Mouse (Mus musculus) liver, adult 2 months (tissue): ENCODE results near the gene Depdc5. TPM values are rescaled to one million over a fixed set of nuclear protein-coding genes. Genes with fewer than 3 reads are reported as not detected.
A peak's percentile ranks its signal among the peaks of the same experiment; 100 is the strongest.
"Not testable (repeated sequence)": the region's sequence is repeated elsewhere in the genome, so short reads cannot be mapped to it uniquely, and the experiment has no call there.

Experiments
- DNase-seq: peaks from one replicate; pipeline ENCODE4 v3.0.0-alpha.2; 2011; ENCODE audit warnings: low read depth, low spot score; ENCODE audit errors: extremely low read depth
- H3K27ac ChIP-seq: fragments of 200-500 bp; replicated peaks from 2 replicates; pipeline ENCODE4 v1.5.1; 2012; ENCODE audit warnings: low read depth, mild to moderate bottlenecking, control low read depth, inconsistent platforms, low read length; ENCODE audit not compliant: insufficient read depth
- H3K27me3 ChIP-seq: fragments of 200-500 bp; 2 replicates; pipeline ENCODE4 v1.6.1; 2012; ENCODE audit warnings: mild to moderate bottlenecking, moderate library complexity, low read length, inconsistent platforms; ENCODE audit not compliant: control insufficient read depth, insufficient read depth
- H3K36me3 ChIP-seq: fragments of 200-500 bp; 2 replicates; pipeline ENCODE4 v1.6.1; 2012; ENCODE audit warnings: low read length, inconsistent platforms; ENCODE audit not compliant: control insufficient read depth, insufficient read depth
- H3K4me1 ChIP-seq: fragments of 200-500 bp; 2 replicates; pipeline ENCODE4 v1.6.1; 2011; ENCODE audit warnings: low read length; ENCODE audit not compliant: control insufficient read depth, insufficient read depth
- H3K4me3 ChIP-seq: fragments of 200-500 bp; 2 replicates; pipeline ENCODE4 v1.5.1; 2011; ENCODE audit warnings: low read depth, mild to moderate bottlenecking, control low read depth, low read length, moderate library complexity; ENCODE audit not compliant: insufficient read depth
- H3K79me2 ChIP-seq: fragments of 200-500 bp; 2 replicates; pipeline ENCODE4 v1.6.1; 2012; ENCODE audit warnings: inconsistent platforms, mild to moderate bottlenecking, low read length, moderate library complexity; ENCODE audit not compliant: control insufficient read depth, insufficient read depth
- H3K9ac ChIP-seq: fragments of 200-500 bp; 2 replicates; pipeline ENCODE4 v1.6.1; 2012; ENCODE audit warnings: low read depth, mild to moderate bottlenecking, control low read depth, inconsistent platforms, low read length
- CTCF ChIP-seq: fragments of 200-500 bp; IDR thresholded peaks from 2 replicates; pipeline ENCODE4 v1.5.1; 2011; ENCODE audit warnings: low read depth, low read length, control low read depth
- POLR2A ChIP-seq: fragments of 200-500 bp; IDR thresholded peaks from 2 replicates; pipeline ENCODE4 v1.6.1; 2011; ENCODE audit warnings: low read length, control low read depth; ENCODE audit not compliant: insufficient read depth; ENCODE audit errors: extremely low read depth
- WGBS: fragments of 180-500 bp; shearing (Covaris S2); methylation state at CpG from one replicate; pipeline ENCODE4 v1.1.7; 2018; 5-methylcytosine and 5-hydroxymethylcytosine counted together
- polyA plus RNA-seq: library from polyadenylated mRNA; depleted of rRNA; stranded (reverse); fragments of >200 nt; gene quantifications from 2 replicates; pipeline ENCODE4 v1.2.3, GENCODE M21; 2012
- total RNA-seq: library from RNA; depleted of rRNA; stranded (reverse); fragments of >200 nt; gene quantifications from 2 replicates; pipeline ENCODE4 v1.2.3, GENCODE M21; 2014

The Depdc5 gene
- total and polyA plus RNA-seq, 2 experiments = 8.2 to 8.7 TPM

- Histone ChIP-seq H3K4me3 (no peak overlapping the region), H3K9ac (no peak overlapping the region)
- DNase-seq = peak; percentile 65
Measured at GRCm38 (mm10) chr5:32862469-32863132, 900 bp upstream of the Depdc5 start.

DNA sequence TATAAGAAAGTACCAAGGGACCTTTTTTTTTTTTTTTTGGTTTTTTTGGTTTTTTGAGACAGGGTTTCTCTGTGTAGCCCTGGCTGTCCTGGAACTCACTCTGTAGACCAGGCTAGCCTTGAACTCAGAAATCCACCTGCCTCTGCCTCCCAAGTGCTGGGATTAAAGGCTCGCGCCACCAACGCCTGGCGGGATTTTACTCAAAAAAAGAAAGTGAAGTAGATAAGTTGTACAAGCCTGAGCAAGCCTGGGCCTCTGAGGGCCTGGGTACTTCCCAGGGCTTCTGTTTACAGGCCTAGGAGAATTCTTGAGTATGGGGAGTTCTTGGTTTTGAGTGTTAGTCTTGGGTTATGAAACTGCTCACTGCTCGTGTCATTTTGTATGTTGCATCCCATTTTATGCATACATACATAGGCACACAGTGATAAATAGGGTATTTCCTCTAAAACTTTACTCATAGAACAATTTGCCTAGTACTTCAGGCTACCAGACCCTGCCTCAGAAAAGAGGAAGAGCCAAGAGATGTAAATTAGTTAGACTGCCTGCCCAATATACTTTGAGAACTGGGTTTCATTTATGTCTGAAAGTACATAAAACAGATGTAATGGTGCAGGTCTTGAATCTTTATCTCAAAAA, 6.0 kb downstream of the Depdc5 start:
- TF ChIP-seq CTCF (no peak), POLR2A (no peak)
- Histone ChIP-seq H3K27me3 (no peaks in the 10 kb centered on the region), H3K27ac (no peak overlapping the region), H3K36me3 (peaks cover 24% of the 10 kb centered on the region), H3K4me1 (peaks cover 3% of the 10 kb centered on the region; the same call in 1 of the 2 replicates), H3K79me2 (no peaks in the 10 kb centered on the region; the same call in 1 of the 2 replicates), H3K9ac (no peak overlapping the region), H3K4me3 (no peak overlapping the region)
- DNase-seq = no peak
- 96% methylated on average over 5 of the region's 5 CpGs for WGBS

More at GRCm38 (mm10) chr5:32862469-32863132, 900 bp upstream of the Depdc5 start:
- no peak for TF ChIP-seq POLR2A
- TF ChIP-seq CTCF = no peak
- Histone ChIP-seq H3K4me1 (peaks cover 6% of the 10 kb centered on the region; the same call in 1 of the 2 replicates), H3K27ac (no peak overlapping the region), H3K27me3 (no peaks in the 10 kb centered on the region), H3K36me3 (no peaks in the 10 kb centered on the region), H3K79me2 (no peaks in the 10 kb centered on the region; the same call in 1 of the 2 replicates)
- WGBS = 20% methylated on average over 6 of the region's 6 CpGs

DNA sequence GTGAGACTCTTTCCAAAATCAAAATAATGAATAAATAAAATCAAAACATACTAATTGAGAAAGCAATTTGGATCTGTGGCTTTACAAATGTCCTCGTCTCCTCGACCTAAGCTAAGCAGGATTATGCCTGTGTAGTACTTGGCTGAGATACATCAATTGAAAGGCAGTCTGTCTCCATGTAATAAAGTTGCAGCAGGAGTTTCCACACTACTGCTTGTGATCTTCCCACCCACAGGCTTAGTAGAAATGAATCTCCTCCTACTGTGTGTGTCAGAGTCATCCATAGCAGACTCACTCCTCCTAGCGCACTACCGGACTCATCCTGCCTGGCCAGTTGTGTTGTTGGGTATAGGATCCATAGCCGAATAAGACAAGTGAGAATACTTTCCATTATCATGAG, 8.8 kb downstream of the Depdc5 start:
- no peak for DNase-seq
- 97% methylated on average over 5 of the region's 5 CpGs for WGBS
- TF ChIP-seq CTCF (no peak), POLR2A (no peak)

DNA sequence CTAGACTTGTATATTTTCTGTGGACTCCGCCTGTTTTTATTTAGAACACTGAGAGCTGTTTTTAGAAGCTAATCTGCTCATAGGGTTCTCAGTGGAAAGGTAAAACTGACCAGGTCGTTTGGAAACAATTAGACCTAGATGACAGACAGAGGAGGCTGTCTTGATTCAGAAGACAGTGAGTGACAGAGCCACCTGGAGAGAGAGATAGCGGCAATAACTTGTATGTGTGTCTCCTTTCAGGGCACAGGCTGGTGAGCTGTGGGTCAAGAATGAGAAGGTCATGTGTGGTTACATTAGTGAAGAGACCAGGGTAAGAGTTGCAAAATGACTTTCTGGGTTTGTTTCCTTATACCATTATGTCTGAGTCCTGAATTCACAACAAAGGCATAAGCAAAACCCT, 23.2 kb downstream of the Depdc5 start:
- H3K27me3 ChIP-seq = no peaks in the 10 kb centered on the region
- no peaks in the 10 kb centered on the region for H3K79me2 ChIP-seq
- H3K9ac ChIP-seq = no peak overlapping the region
- peaks cover 32% of the 10 kb centered on the region for H3K36me3 ChIP-seq
- 77% methylated on average over 3 of the region's 3 CpGs for WGBS
- H3K27ac ChIP-seq = no peak overlapping the region
- H3K4me3 ChIP-seq = no peak overlapping the region
- no peaks in the 10 kb centered on the region for H3K4me1 ChIP-seq
- TF ChIP-seq POLR2A = no peak
- TF ChIP-seq CTCF = no peak
- no peak for DNase-seq

More for the DNA sequence above, 8.8 kb downstream of the Depdc5 start:
- Histone ChIP-seq H3K4me3 (no peak overlapping the region), H3K9ac (no peak overlapping the region), H3K27ac (no peak overlapping the region), H3K4me1 (no peaks in the 10 kb centered on the region), H3K36me3 (peaks cover 31% of the 10 kb centered on the region), H3K27me3 (no peaks in the 10 kb centered on the region), H3K79me2 (no peaks in the 10 kb centered on the region)

DNA sequence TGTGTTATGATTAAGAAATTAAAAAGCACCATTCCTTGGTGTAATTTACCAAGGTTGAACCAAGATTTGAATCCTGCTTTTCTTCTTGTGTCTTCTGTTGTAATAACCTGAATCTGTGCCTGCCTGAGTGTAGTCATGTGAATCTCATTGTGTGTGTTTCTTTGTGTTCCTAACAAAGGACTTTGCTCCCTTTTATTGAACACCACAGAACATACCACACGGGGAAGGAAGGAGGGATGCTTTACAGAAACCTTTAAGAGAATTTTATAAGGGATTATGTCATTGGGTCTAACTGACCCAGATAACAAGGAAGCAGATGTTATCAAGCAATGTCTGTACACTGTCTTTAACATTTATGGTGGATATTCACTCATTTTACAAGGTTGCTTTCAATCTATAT, 44.0 kb downstream of the Depdc5 start:
- peak; percentile 13 for DNase-seq
- 52% methylated on average over 1 of the region's 1 CpGs for WGBS
- Histone ChIP-seq H3K36me3 (peaks cover 42% of the 10 kb centered on the region), H3K9ac (no peak overlapping the region), H3K27me3 (no peaks in the 10 kb centered on the region), H3K4me1 (no peaks in the 10 kb centered on the region), H3K4me3 (no peak overlapping the region), H3K27ac (no peak overlapping the region), H3K79me2 (no peaks in the 10 kb centered on the region)
- TF ChIP-seq CTCF = no peak

DNA sequence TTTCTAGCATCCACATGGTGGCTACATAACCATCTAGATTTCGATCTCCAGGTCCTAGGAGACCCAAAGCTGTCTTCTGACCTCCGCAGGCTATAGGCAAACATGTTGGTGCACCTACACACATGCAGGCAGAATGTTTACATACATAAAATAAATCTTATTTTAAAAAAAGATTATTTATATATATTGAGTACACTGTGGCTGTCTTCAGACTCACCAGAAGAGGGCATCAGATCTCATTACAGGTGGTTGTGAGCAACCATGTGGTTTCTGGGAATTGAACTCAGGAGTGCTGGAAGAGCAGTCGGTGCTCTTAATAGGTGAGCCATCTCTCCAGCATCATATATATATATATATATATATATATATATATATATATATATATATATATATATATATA, 50.6 kb downstream of the Depdc5 start:
- no peak for DNase-seq
- no peaks in the 10 kb centered on the region for H3K4me1 ChIP-seq
- no peak overlapping the region for H3K4me3 ChIP-seq
- H3K79me2 ChIP-seq = no peaks in the 10 kb centered on the region
- peaks cover 17% of the 10 kb centered on the region for H3K36me3 ChIP-seq
- H3K27ac ChIP-seq = no peak overlapping the region
- H3K27me3 ChIP-seq = no peaks in the 10 kb centered on the region
- no peak overlapping the region for H3K9ac ChIP-seq
- TF ChIP-seq CTCF = no peak
- TF ChIP-seq POLR2A = no peak
- 80% methylated on average over 3 of the region's 3 CpGs for WGBS

- not testable (repeated sequence) for H3K27me3 ChIP-seq, H3K4me1 ChIP-seq, H3K4me3 ChIP-seq, H3K36me3 ChIP-seq, DNase-seq, H3K27ac ChIP-seq, H3K9ac ChIP-seq, H3K79me2 ChIP-seq
- WGBS = 90% methylated on average over 2 of the region's 2 CpGs
Measured at GRCm38 (mm10) chr5:32919281-32919680, 55.8 kb downstream of the Depdc5 start.
